Mouse (Mus musculus) MEL-GATA-1-ER (cell line): ENCODE data around the gene Rab42.

Source experiments
- DNase-seq: peaks from one replicate; pipeline ENCODE4 v3.0.0-alpha.2; 2012; ENCODE audit warnings: low read depth; ENCODE audit errors: extremely low read depth

Gene Rab42

DNA sequence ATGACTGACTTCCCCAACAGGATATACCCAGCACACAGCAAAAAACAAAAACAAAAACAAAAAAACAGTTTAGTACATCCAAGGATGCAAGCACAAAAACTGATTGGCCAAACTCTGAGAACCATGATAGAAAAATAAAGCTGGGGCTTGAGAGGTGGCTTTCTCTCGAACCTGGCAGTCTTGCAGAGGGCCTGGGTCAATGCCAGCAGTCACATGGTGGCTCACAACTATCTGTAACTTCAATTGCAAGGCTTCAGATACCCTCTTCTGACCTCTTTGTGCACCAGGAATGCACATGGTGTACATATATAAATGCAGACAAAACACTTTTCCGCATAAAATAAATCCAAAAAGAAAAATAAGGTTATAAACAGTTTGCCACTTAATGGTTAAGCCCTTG is 30.0 kb downstream of the Rab42 start:
- no peak for DNase-seq

DNA sequence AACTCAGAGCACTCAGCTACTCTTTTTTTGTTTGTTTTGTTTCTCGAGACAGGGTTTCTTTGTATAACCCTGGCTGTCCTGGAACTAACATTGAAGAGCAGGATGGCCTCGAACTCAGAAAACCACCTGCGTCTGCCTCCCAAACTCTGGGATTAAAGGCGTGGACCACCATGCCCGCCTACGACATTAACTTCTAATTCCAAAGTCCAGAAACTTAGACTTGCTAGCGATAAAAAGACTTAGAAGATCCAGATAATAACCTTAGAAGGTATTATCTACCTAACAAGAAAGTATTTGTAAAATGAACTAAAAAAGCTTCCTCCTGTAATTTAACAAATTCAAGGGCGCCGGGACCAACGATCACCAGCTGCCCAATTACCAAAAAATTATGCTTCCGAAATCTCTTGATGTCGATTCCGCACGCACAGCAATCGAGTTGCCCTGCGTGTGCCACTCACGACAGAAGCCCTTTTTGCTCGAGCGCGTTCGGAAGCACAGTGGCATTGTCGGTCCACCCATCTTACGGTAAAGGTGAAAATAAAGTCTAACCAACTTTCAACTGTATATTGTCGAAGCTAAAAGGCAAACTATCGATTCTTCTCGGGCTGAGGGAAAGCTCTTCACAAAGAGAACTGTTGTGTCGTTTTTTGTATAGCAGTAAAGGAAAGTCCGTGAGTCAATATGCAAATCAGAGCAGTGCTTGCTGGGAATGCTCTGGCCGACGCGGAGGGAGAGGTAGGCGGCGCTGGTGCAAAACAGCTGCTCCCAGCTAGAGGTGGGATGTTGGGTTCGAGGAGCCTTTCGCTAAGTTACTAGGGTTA is 33.2 kb downstream of the Rab42 start:
- DNase-seq, result peak; percentile 98

DNA sequence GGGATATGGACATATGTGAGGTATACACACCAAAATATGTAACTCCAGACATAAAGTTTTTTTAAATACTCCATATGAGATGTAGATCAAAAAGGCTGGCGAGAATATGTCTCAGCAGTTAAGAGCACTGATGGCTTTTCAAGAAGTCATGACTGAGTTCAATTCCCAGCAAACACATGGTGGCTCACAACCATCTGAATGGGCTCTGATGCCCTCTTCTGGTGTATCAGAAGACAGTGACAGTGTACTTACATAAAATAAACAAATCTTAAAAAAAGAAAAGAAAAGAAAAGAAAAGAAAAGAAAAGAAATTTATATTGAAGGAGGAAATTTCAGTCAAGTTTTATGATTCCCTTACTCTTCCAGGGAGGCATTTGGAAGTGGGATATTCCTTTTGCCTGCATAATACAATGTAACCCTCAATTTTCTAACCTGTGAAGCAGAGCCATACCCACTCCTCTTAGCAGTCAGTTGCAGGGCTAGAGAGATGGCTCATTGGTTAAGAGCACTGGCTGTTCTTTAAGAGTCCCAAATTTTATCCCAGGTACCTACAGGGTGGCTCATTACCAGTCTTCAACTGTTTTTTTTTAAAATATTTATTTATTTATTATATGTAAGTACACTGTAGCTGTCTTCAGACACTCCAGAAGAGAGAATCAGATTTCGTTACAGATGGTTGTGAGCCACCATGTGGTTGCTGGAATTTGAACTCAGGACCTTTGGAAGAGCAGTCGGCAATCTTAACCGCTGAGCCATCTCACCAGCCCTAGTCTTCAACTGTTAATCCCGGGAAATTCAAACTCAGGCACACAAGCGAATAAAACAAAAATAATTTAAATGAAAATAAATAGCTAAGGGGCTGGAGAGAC is 34.1 kb downstream of the Rab42 start:
- peak; percentile 62 for DNase-seq

DNA sequence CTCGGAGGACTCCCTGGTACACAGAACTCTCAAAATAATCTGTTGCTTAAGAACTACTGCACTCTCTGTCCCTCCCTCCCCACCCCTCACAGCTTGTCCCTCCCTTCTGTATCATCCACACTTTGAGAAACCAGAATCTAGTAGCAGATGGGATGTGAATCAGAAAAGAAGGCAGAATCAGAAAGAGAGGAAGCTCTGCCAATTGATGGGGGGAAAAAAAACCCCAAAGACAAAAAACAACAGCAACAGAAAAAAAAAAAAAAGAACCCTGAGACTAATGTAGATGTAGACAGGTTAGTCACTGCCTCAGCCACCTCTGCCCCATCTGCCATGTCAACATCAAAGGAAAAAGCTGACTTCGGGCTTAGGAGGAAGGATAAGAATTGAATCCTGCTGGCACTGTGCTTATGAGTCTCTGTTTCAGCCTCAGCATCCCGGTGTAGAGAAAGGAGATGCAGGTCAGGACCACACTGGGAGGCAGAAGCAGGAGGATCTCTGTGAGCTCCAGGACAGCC is 36.3 kb downstream of the Rab42 start:
- no peak for DNase-seq

DNA sequence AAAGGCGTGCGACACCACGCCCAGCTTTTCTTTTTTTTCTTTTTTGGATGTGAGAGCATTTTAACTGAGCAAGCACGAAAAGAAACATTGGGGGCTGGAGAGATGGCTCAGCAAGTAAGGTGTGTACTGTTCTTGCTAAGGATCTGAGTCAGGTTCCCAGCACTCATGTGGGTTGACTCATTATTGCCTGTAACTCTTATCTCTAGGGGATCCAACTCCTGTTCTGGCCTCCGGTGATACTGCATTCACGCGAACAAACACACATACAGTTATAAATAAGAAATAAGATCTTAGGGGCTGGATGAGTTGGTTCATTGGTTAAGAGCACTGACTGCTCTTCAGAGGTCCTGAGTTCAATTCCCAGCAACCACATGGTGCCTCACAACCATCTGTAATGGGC is 39.9 kb downstream of the Rab42 start:
- DNase-seq, result no peak

DNA sequence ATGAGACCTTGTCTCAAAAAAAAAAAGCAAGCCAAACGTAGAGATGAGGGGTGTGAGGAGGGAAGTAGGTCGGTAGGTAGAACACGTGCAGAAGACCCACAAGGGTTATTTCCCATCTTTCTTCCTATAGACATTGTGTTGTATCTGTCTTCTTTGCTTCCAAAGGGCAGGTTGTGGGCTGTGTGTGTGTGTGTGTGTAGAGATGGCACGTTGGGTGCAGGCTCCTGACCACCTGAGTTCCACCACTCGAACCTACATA is 40.9 kb downstream of the Rab42 start:
- no peak for DNase-seq

DNA sequence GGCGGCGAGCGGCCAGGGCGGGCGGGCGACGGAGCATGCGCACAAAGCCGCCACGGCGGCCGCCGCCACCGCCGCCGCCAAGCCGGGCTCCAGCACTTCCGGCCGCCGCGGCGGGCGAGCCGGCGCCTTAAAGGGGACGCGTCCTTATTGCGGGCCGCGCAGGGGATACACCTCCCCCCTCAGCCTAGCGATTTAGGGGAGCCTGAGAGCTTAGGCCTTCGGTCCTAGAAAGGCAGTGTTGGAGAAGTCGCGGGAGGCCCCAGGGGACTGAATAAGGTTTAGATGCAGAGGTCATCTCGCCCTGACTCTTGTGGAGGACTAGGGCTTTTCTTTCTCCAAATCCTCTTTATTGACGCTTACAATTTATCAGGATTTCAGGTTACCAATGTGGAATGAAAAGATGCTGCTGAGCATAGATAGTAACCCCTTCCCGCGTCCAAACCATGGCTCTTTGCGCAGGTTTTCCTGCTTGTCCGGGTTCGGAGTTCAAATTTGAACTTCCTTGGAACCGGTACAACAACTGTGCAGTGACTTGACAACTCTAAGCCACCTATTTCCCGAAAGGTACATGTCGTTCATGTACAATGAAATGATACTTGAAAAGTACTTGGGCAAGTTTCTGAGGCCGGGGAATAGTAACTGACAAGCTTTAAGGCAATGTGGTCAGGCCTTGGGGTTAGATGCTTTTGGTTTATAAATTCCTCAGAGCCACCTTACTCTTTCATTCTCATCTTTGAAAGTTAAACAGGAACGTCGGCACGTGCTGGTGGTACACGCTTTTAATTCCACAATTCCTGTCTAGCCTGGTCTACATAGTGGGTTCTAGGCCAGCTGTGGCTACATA is 41.4 kb downstream of the Rab42 start, which contains the start of gene Gmeb1:
Gmeb1 (minus strand) TSS at position 89 of the 844 bp plus-strand sequence.
- DNase-seq, result peak; percentile 51

DNA sequence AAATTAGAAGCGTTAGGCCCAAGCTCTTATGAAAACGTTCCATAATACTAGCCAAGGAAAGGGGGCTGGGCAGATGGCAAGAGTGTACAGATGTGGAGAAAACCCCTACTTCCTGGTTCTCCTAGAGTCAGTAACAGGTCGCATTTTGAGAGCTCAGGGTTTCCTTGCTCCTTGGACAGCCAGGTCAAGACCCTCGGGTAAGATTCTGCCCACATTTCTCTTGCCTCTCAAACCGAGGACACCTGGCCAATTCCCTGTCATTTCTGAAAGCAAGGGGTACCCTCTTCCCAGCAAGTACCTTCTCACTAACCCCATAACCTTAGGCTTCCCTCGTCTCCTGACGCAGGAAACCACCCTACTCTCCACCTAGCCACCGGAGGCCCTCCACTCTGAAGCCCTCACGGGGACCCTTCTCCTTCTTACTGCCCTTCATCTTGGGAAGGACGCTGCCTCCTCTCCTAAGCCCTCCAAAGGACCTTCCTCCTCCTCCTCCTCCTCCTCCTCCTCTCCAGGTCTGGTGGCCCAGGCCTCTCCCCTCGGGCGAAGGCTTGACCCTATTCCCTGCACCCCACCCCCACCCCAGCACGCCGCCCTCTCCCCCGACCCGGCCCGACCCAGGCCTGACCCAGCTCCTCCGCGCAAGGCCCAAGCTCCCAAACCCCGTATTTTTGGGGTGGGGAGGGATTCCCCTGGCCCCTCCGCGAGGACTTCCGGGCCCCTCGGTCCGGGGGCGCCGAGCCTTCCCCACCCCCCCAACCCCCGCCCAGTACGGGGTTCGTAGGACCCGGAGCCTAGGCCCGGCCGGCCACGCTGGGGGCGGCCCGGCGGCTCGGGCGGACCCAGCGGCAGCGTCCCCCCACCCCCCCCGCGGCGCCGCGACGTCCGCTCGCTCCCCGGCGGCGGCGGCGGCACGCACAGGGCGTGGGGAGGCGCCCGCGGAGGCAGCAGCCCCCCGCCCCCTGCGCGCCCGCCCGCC is 42.5 kb downstream of the Rab42 start:
- DNase-seq, result no peak

DNA sequence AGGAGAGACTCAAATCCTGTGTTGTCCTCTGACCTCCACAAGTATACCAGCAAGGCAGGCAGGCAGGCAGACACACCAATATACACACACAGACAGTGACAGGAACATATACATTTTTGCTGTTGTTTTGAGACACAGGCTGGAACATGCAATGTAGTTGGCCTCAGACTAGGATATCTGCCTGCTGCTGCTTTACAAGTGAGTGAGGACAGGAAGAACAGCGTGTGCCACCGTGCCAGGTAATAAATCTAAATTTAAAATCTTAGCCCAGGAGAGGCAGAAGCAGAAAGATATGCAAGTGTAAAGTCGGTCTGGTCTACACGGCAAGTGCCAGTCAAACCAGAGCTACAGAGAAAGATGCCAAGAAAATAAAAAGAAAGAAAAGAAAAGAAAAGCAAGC is 43.9 kb downstream of the Rab42 start:
- no peak for DNase-seq

DNA sequence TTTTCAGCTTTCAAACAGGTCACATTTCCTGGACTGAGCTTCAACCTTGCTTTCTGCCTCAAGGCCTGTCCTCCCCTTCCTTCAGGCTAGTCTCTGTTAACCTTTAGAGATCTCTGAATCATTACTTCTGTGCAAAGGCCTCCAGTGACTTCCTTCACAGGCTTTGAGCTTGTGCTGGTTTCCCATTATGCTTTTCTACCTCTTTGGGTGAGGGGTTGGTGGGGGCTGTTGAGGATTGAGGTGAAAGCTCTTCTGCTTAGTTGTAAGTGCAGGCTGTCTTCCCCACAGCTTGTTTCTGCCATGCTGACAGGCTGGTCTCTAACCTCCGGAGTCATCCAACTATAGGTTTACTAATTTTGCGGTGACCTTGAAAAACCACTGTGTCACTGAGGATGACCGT is 46.8 kb downstream of the Rab42 start:
- no peak for DNase-seq

DNA sequence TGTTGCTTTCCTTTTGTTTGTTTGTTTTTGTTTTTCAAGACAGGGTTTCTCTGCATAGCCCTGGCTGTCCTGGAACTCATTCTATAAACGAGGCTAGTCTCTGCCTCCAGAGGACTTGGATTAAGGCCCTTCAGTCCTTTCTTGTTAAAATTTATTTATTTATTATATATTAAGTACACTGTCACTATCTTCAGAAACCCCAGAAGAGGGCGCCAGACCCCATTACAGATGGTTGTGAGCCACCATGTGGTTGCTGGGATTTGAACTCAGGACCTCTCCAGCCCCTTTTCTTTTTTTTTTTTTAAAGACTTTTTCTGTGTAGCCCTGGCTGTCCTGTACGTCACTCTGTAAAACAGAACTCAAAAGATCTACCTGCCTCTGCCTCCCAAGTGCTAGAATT is 48.2 kb downstream of the Rab42 start:
- no peak for DNase-seq

DNA sequence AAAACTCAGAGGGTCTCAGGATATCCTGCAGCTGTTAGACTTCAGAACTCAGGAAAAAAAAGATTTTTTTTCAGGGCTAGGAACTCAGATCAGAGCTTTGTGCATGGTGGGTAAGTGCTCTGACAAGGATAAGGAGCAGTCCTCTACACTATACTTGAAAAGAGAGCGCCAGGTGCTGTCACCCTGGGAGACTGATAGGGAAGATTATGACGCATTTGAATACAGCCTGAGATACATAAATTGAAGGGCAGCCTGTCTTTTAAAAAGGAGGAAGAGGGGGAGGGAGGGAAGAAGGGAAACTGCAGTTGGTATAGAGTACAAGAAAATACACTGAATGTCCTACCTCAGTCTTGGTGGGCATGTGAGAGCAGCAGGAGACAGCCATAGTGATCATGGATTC is 49.6 kb downstream of the Rab42 start:
- DNase-seq, result no peak

DNA sequence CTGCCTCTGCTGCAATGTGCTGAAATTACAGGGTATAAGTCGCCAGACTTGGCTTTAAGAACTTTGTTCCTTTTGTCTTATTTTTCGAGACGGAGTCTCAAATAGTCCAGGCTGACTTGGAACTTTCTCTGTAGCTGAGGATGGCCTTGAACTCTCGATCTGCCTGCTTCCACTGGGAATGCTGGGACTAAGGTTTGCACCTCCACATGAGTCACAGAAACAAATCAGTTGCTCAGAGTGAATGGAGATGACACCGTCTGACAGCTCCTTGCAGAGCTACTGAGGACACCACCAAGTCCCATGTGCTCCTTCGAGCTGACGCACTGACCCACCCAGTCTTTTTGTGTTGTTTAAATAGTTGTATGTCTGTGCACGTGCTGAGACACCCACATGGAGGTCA is 50.1 kb downstream of the Rab42 start:
- no peak for DNase-seq
